Mouse (Mus musculus): ENCODE measurements around the gene Eefsec. TPM values are rescaled to one million over a fixed set of nuclear protein-coding genes. Genes with fewer than 3 reads are reported as not detected.

Gene Eefsec
- polyA plus RNA-seq, 1 experiment: 18.7 TPM

GRCm38 (mm10) chr6:88262160-88262559 is 184.2 kb downstream of the Eefsec start:
- H3K27me3 ChIP-seq (ENCODE audit: control insufficient read depth, insufficient read depth, low read length, poor library complexity, severe bottlenecking): no peaks in the 10 kb centered on the region
- TF ChIP-seq CTCF (IDR thresholded peaks at IDR 0.05; ENCODE audit: low read depth, low read length): no peak
- no peaks in the 10 kb centered on the region for H3K4me1 ChIP-seq (ENCODE audit: control insufficient read depth, insufficient read depth, low read length)
- H3K9me3 ChIP-seq (replicated peaks; ENCODE audit: control insufficient read depth, insufficient read depth, low read length, poor library complexity, severe bottlenecking): no peaks in the 10 kb centered on the region
- no peak overlapping the region for H3K9ac ChIP-seq (ENCODE audit: low read depth, poor library complexity, severe bottlenecking)
- H3K27ac ChIP-seq (ENCODE audit: insufficient read depth, low read length): no peak overlapping the region
- H3K4me3 ChIP-seq (ENCODE audit: low read depth, low read length): no peak overlapping the region
- H3K36me3 ChIP-seq (ENCODE audit: control insufficient read depth, insufficient read depth, low read length, poor library complexity, severe bottlenecking): no peaks in the 10 kb centered on the region

- H3K9me3 ChIP-seq (replicated peaks; ENCODE audit: control insufficient read depth, insufficient read depth, low read length, poor library complexity, severe bottlenecking): no peaks in the 10 kb centered on the region
- no peak overlapping the region for H3K4me3 ChIP-seq (ENCODE audit: low read depth, low read length)
- H3K27me3 ChIP-seq (ENCODE audit: control insufficient read depth, insufficient read depth, low read length, poor library complexity, severe bottlenecking): no peaks in the 10 kb centered on the region
- H3K9ac ChIP-seq (ENCODE audit: low read depth, poor library complexity, severe bottlenecking): no peak overlapping the region
- TF ChIP-seq CTCF (IDR thresholded peaks at IDR 0.05; ENCODE audit: low read depth, low read length) (no peak), EP300 (IDR thresholded peaks at IDR 0.05; ENCODE audit: insufficient read depth, low read depth, low read length) (no peak), POLR2A (IDR thresholded peaks at IDR 0.05; ENCODE audit: insufficient read depth, low read length) (no peak)
- no peaks in the 10 kb centered on the region for H3K4me1 ChIP-seq (ENCODE audit: control insufficient read depth, insufficient read depth, low read length)
- no peak overlapping the region for H3K27ac ChIP-seq (ENCODE audit: insufficient read depth, low read length)
- no peaks in the 10 kb centered on the region for H3K36me3 ChIP-seq (ENCODE audit: control insufficient read depth, insufficient read depth, low read length, poor library complexity, severe bottlenecking)
Measured at GRCm38 (mm10) chr6:88260645-88261044, 185.7 kb downstream of the Eefsec start.

GRCm38 (mm10) chr6:88259621-88260020 is 186.7 kb downstream of the Eefsec start:
- no peak overlapping the region for H3K27ac ChIP-seq (ENCODE audit: insufficient read depth, low read length)
- no peaks in the 10 kb centered on the region for H3K9me3 ChIP-seq (replicated peaks; ENCODE audit: control insufficient read depth, insufficient read depth, low read length, poor library complexity, severe bottlenecking)
- H3K9ac ChIP-seq (ENCODE audit: low read depth, poor library complexity, severe bottlenecking): no peak overlapping the region
- TF ChIP-seq POLR2A (IDR thresholded peaks at IDR 0.05; ENCODE audit: insufficient read depth, low read length): no peak
- TF ChIP-seq CTCF (IDR thresholded peaks at IDR 0.05; ENCODE audit: low read depth, low read length): no peak
- TF ChIP-seq EP300 (IDR thresholded peaks at IDR 0.05; ENCODE audit: insufficient read depth, low read depth, low read length): no peak
- no peak overlapping the region for H3K4me3 ChIP-seq (ENCODE audit: low read depth, low read length)
- H3K27me3 ChIP-seq (ENCODE audit: control insufficient read depth, insufficient read depth, low read length, poor library complexity, severe bottlenecking): no peaks in the 10 kb centered on the region
- H3K4me1 ChIP-seq (ENCODE audit: control insufficient read depth, insufficient read depth, low read length): no peaks in the 10 kb centered on the region
- no peaks in the 10 kb centered on the region for H3K36me3 ChIP-seq (ENCODE audit: control insufficient read depth, insufficient read depth, low read length, poor library complexity, severe bottlenecking)

- Histone ChIP-seq H3K27me3 (ENCODE audit: control insufficient read depth, insufficient read depth, low read length, poor library complexity, severe bottlenecking) (no peaks in the 10 kb centered on the region), H3K27ac (ENCODE audit: insufficient read depth, low read length) (no peak overlapping the region), H3K9me3 (replicated peaks; ENCODE audit: control insufficient read depth, insufficient read depth, low read length, poor library complexity, severe bottlenecking) (no peaks in the 10 kb centered on the region), H3K36me3 (ENCODE audit: control insufficient read depth, insufficient read depth, low read length, poor library complexity, severe bottlenecking) (no peaks in the 10 kb centered on the region), H3K4me1 (ENCODE audit: control insufficient read depth, insufficient read depth, low read length) (no peaks in the 10 kb centered on the region), H3K4me3 (ENCODE audit: low read depth, low read length) (no peak overlapping the region), H3K9ac (ENCODE audit: low read depth, poor library complexity, severe bottlenecking) (no peak overlapping the region)
- TF ChIP-seq EP300 (IDR thresholded peaks at IDR 0.05; ENCODE audit: insufficient read depth, low read depth, low read length) (no peak), POLR2A (IDR thresholded peaks at IDR 0.05; ENCODE audit: insufficient read depth, low read length) (no peak), CTCF (IDR thresholded peaks at IDR 0.05; ENCODE audit: low read depth, low read length) (no peak)
Measured at GRCm38 (mm10) chr6:88255435-88255834, 190.9 kb downstream of the Eefsec start.

GRCm38 (mm10) chr6:88254082-88254481 is 192.3 kb downstream of the Eefsec start:
- Histone ChIP-seq H3K27me3 (ENCODE audit: control insufficient read depth, insufficient read depth, low read length, poor library complexity, severe bottlenecking) (no peaks in the 10 kb centered on the region), H3K9me3 (replicated peaks; ENCODE audit: control insufficient read depth, insufficient read depth, low read length, poor library complexity, severe bottlenecking) (no peaks in the 10 kb centered on the region), H3K36me3 (ENCODE audit: control insufficient read depth, insufficient read depth, low read length, poor library complexity, severe bottlenecking) (no peaks in the 10 kb centered on the region), H3K4me1 (ENCODE audit: control insufficient read depth, insufficient read depth, low read length) (no peaks in the 10 kb centered on the region), H3K4me3 (ENCODE audit: low read depth, low read length) (no peak overlapping the region), H3K9ac (ENCODE audit: low read depth, poor library complexity, severe bottlenecking) (no peak overlapping the region), H3K27ac (ENCODE audit: insufficient read depth, low read length) (no peak overlapping the region)
- TF ChIP-seq EP300 (IDR thresholded peaks at IDR 0.05; ENCODE audit: insufficient read depth, low read depth, low read length) (no peak), POLR2A (IDR thresholded peaks at IDR 0.05; ENCODE audit: insufficient read depth, low read length) (no peak), CTCF (IDR thresholded peaks at IDR 0.05; ENCODE audit: low read depth, low read length) (no peak)

- H3K9ac ChIP-seq (ENCODE audit: low read depth, poor library complexity, severe bottlenecking): no peak overlapping the region
- no peak overlapping the region for H3K4me3 ChIP-seq (ENCODE audit: low read depth, low read length)
- H3K36me3 ChIP-seq (ENCODE audit: control insufficient read depth, insufficient read depth, low read length, poor library complexity, severe bottlenecking): no peaks in the 10 kb centered on the region
- H3K4me1 ChIP-seq (ENCODE audit: control insufficient read depth, insufficient read depth, low read length): no peaks in the 10 kb centered on the region
- no peak for TF ChIP-seq CTCF (IDR thresholded peaks at IDR 0.05; ENCODE audit: low read depth, low read length)
- TF ChIP-seq EP300 (IDR thresholded peaks at IDR 0.05; ENCODE audit: insufficient read depth, low read depth, low read length): no peak
- H3K27me3 ChIP-seq (ENCODE audit: control insufficient read depth, insufficient read depth, low read length, poor library complexity, severe bottlenecking): no peaks in the 10 kb centered on the region
- H3K9me3 ChIP-seq (replicated peaks; ENCODE audit: control insufficient read depth, insufficient read depth, low read length, poor library complexity, severe bottlenecking): no peaks in the 10 kb centered on the region
- no peak overlapping the region for H3K27ac ChIP-seq (ENCODE audit: insufficient read depth, low read length)
Measured at GRCm38 (mm10) chr6:88251798-88252478, 194.4 kb downstream of the Eefsec start.
